Mouse (Mus musculus) bone marrow, adult 2 months (tissue): ENCODE results near the gene F2rl2. TPM values are rescaled to one million over a fixed set of nuclear protein-coding genes. Genes with fewer than 3 reads are reported as not detected.

Experiments
- H3K27ac ChIP-seq: fragments of 200-500 bp; 2 replicates; pipeline ENCODE4 v1.5.1; 2012; ENCODE audit warnings: low read depth, mild to moderate bottlenecking, control low read depth, inconsistent platforms, low read length; ENCODE audit not compliant: control insufficient read depth, poor library complexity, insufficient read depth
- H3K4me1 ChIP-seq: fragments of 200-500 bp; 2 replicates; pipeline ENCODE4 v1.6.1; 2011; ENCODE audit warnings: low read length; ENCODE audit not compliant: control insufficient read depth, insufficient read depth
- H3K4me3 ChIP-seq: fragments of 200-500 bp; replicated peaks from 2 replicates; pipeline ENCODE3; 2011; ENCODE audit warnings: mild to moderate bottlenecking, low read depth, low read length, control low read depth; ENCODE audit not compliant: control insufficient read depth
- CTCF ChIP-seq: fragments of 200-500 bp; IDR thresholded peaks from 2 replicates; pipeline ENCODE4 v1.5.1; 2011; ENCODE audit warnings: low read length, control low read depth; ENCODE audit not compliant: control insufficient read depth, insufficient read depth
- POLR2A ChIP-seq: fragments of 200-500 bp; IDR thresholded peaks from 2 replicates; pipeline ENCODE4 v1.6.1; 2011; ENCODE audit warnings: low read depth, mild to moderate bottlenecking, control low read depth, low read length, borderline replicate concordance; ENCODE audit not compliant: control insufficient read depth
- WGBS: fragments of 180-500 bp; shearing (Covaris S2); methylation state at CpG from one replicate; pipeline ENCODE4 v1.1.7; 2018; 5-methylcytosine and 5-hydroxymethylcytosine counted together
- polyA plus RNA-seq: library from polyadenylated mRNA; stranded (reverse); fragments of >200 nt; gene quantifications from 2 replicates; pipeline ENCODE4 v1.2.4, GENCODE M21; 2011; ENCODE audit warnings: low replicate concordance; ENCODE audit not compliant: missing spikeins, insufficient read depth, insufficient read length

F2rl2 gene
- 12.8 and 18.3 TPM in 2 replicates for polyA plus RNA-seq

DNA sequence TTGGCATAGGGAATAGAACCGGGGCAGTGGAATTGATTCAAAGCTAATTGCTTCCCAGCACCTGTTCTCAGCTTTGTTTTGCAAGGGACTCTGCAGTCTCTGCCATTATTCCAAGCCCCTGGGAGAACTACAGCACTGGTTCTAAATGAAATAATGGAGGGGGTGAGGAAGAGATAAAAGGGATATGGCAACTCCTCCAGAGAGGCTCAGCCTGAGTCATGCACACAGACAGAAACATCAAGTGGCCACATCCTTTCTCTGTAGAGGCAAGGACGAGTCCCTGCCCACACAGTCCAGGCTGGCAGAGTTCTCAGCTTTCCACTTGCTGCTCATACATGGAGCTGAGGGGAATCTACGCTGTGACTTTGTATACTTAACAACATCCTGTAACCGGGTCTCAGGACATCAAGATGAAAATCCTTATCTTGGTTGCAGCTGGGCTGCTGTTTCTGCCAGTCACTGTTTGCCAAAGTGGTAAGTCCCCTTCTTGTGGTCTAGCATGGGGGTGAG, at the start of gene F2rl2:
Gene F2rl2, plus strand, starts transcription at position 200 of the 510 bp plus-strand sequence.
- TF ChIP-seq POLR2A, result no peak
- TF ChIP-seq CTCF, result no peak
- 32% methylated on average over 4 of the region's 4 CpGs for WGBS
- H3K4me1 ChIP-seq, result no peaks in the 10 kb centered on the region
- no peak within 1 kb of the TSS; the same call in 1 of the 2 replicates for H3K27ac ChIP-seq
- no peak within 1 kb of the TSS for H3K4me3 ChIP-seq

DNA sequence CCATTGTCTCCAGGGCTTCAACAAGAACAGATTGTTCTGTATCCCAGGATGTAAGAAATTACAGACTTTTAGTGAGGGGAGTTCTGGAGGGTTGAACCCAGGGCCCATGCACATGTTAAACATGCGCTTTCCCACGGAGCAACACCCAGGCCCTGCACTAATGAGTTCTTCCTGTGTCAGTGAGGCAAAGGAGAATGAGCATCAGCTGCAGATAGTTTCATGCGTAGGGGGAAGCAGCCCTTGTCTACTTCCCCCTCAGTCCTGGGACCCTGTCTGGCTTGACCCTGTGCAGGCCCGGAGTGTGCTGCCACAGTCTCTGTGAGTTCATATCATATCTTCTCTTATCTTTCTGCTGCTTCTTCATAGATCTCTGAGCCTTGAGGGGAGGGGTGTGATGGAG, 49.4 kb upstream of the F2rl2 start:
- 77% methylated on average over 4 of the region's 4 CpGs for WGBS
- no peaks in the 10 kb centered on the region for H3K4me1 ChIP-seq
- no peak overlapping the region for H3K4me3 ChIP-seq
- TF ChIP-seq CTCF (no peak), POLR2A (no peak)
- no peak overlapping the region for H3K27ac ChIP-seq

GRCm38 (mm10) chr13:95649941-95650340, 46.7 kb upstream of the F2rl2 start:
- 84% methylated on average over 3 of the region's 3 CpGs for WGBS
- Histone ChIP-seq H3K4me3 (no peak overlapping the region), H3K4me1 (no peaks in the 10 kb centered on the region), H3K27ac (no peak overlapping the region)
- TF ChIP-seq POLR2A, result no peak
- TF ChIP-seq CTCF, result no peak

GRCm38 (mm10) chr13:95651870-95652668, 44.6 kb upstream of the F2rl2 start:
- Histone ChIP-seq H3K27ac (no peak overlapping the region), H3K4me1 (no peaks in the 10 kb centered on the region), H3K4me3 (no peak overlapping the region)
- TF ChIP-seq CTCF (no peak), POLR2A (no peak)
- 58% methylated on average over 7 of the region's 7 CpGs for WGBS

GRCm38 (mm10) chr13:95653696-95654095, 43.0 kb upstream of the F2rl2 start:
- TF ChIP-seq POLR2A (no peak), CTCF (no peak)
- Histone ChIP-seq H3K4me1 (no peaks in the 10 kb centered on the region), H3K4me3 (no peak overlapping the region), H3K27ac (no peak overlapping the region)
- WGBS, result 63% methylated on average over 4 of the region's 4 CpGs

DNA sequence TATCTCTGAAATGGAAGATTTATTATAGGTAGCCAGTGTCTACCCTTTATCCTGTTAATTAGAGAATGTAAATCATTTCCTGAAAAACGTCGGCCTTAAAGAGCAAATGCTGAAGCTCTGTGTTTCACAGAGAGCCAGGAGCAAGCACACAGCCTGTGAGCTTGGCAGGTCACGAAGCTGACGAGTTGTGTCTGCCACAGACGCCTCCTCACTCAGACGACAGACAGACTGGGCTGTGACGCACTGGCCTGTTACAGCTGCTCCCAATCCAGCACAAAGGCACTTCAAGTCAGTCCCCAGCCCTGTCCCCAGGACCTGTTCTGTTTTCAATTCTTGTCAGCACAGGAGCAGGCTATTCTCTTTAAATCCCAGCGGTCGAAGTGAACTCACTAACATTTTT, 41.4 kb upstream of the F2rl2 start:
- 68% methylated on average over 9 of the region's 9 CpGs for WGBS
- Histone ChIP-seq H3K27ac (no peak overlapping the region), H3K4me1 (no peaks in the 10 kb centered on the region), H3K4me3 (no peak overlapping the region)
- TF ChIP-seq CTCF, result no peak
- TF ChIP-seq POLR2A, result no peak

- TF ChIP-seq CTCF (no peak), POLR2A (no peak)
- H3K27ac ChIP-seq, result no peak overlapping the region
- no peaks in the 10 kb centered on the region for H3K4me1 ChIP-seq
- 48% methylated on average over 9 of the region's 9 CpGs for WGBS
- H3K4me3 ChIP-seq, result no peak overlapping the region
Observed at GRCm38 (mm10) chr13:95657171-95657570, 39.5 kb upstream of the F2rl2 start.

- H3K4me1 ChIP-seq, result no peaks in the 10 kb centered on the region
- TF ChIP-seq CTCF (no peak), POLR2A (no peak)
- 91% methylated on average over 7 of the region's 7 CpGs for WGBS
Observed at GRCm38 (mm10) chr13:95659432-95659831, 37.2 kb upstream of the F2rl2 start.

GRCm38 (mm10) chr13:95663834-95664233, 32.8 kb upstream of the F2rl2 start:
- H3K4me3 ChIP-seq, result no peak overlapping the region
- WGBS, result 97% methylated on average over 4 of the region's 4 CpGs
- no peaks in the 10 kb centered on the region for H3K4me1 ChIP-seq
- no peak for TF ChIP-seq POLR2A
- no peak for TF ChIP-seq CTCF
- H3K27ac ChIP-seq, result no peak overlapping the region

More at GRCm38 (mm10) chr13:95659432-95659831, 37.2 kb upstream of the F2rl2 start:
- Histone ChIP-seq H3K27ac (no peak overlapping the region), H3K4me3 (no peak overlapping the region)
